Mouse (Mus musculus) stomach, embryonic 15.5 days (tissue): ENCODE measurements around the gene Klhl32. TPM values are rescaled to one million over a fixed set of nuclear protein-coding genes. Genes with fewer than 3 reads are reported as not detected.
"Not testable (repeated sequence)": the region's sequence is repeated elsewhere in the genome, so short reads cannot be mapped to it uniquely, and the experiment has no call there.

Experiments
- ATAC-seq: fragments of 200-750 bp; cut with Nextera tagmentation; 2 replicates; pipeline ENCODE4 v1.8.0; 2017; ENCODE audit warnings: low read depth, moderate number of reproducible peaks, moderate TSS enrichment; ENCODE audit not compliant: insufficient read depth, low FRiP score
- H3K27ac ChIP-seq: fragments of 300-500 bp; sonication (generic); 2 replicates; pipeline ENCODE4 v1.5.1; 2015; ENCODE audit warnings: mild to moderate bottlenecking, inconsistent platforms
- H3K27me3 ChIP-seq: fragments of 300-500 bp; sonication (generic); replicated peaks from 2 replicates; pipeline ENCODE4 v1.6.1; 2015; ENCODE audit warnings: inconsistent platforms
- H3K36me3 ChIP-seq: fragments of 300-500 bp; sonication (generic); 2 replicates; pipeline ENCODE4 v1.6.1; 2015; ENCODE audit warnings: inconsistent platforms
- H3K4me1 ChIP-seq: fragments of 300-500 bp; sonication (generic); 2 replicates; pipeline ENCODE4 v1.6.1; 2015; ENCODE audit warnings: inconsistent platforms
- H3K4me2 ChIP-seq: fragments of 300-500 bp; sonication (generic); 2 replicates; pipeline ENCODE4 v1.6.1; 2015; ENCODE audit warnings: mild to moderate bottlenecking, inconsistent platforms
- H3K4me3 ChIP-seq: fragments of 300-500 bp; sonication (generic); replicated peaks from 2 replicates; pipeline ENCODE4 v1.5.1; 2015; ENCODE audit warnings: inconsistent platforms
- H3K9ac ChIP-seq: fragments of 300-500 bp; sonication (generic); 2 replicates; pipeline ENCODE4 v1.6.1; 2015; ENCODE audit warnings: inconsistent platforms
- H3K9me3 ChIP-seq: fragments of 300-500 bp; sonication (generic); 2 replicates; pipeline ENCODE4 v1.6.1; 2016; ENCODE audit warnings: inconsistent platforms
- WGBS: fragments of 180-500 bp; shearing (Covaris S2); methylation state at CpG from one replicate; pipeline ENCODE4 v1.1.7; 2015; 5-methylcytosine and 5-hydroxymethylcytosine counted together
- polyA plus RNA-seq: library from polyadenylated mRNA; unstranded; fragments of >200 nt; fragmentation: Nextera tagmentation; extraction: Ambion mirVana; gene quantifications from 2 replicates; pipeline ENCODE4 v1.2.1, GENCODE M21; 2015

Klhl32 gene
- 4.4 and 4.5 TPM in 2 replicates for polyA plus RNA-seq

- peak within 1 kb of the TSS; percentile 71 for H3K4me3 ChIP-seq
- WGBS: under 1% methylated on average over 56 of the region's 63 CpGs
- peak within 1 kb of the TSS; percentile 90 for H3K4me2 ChIP-seq
- H3K9me3 ChIP-seq: no peaks in the 10 kb centered on the region
- H3K27ac ChIP-seq: peak within 1 kb of the TSS; percentile 35
- no peaks in the 10 kb centered on the region for H3K4me1 ChIP-seq
- H3K27me3 ChIP-seq: no peaks in the 10 kb centered on the region
- peak; percentile 89 for ATAC-seq
- no peaks in the 10 kb centered on the region for H3K36me3 ChIP-seq
- peak within 1 kb of the TSS; percentile 46 for H3K9ac ChIP-seq
Observed at GRCm38 (mm10) chr4:24850401-24851325, at the start of gene Klhl32. TSS of gene Klhl32 (minus strand) at chr4:24851124.

GRCm38 (mm10) chr4:24899146-24899545 is 48.2 kb upstream of the Klhl32 start:
- H3K4me3 ChIP-seq: peak overlapping the region; percentile 72
- H3K27ac ChIP-seq: no peak overlapping the region
- H3K4me1 ChIP-seq: no peaks in the 10 kb centered on the region
- no peaks in the 10 kb centered on the region for H3K27me3 ChIP-seq
- ATAC-seq: no peak
- H3K36me3 ChIP-seq: no peaks in the 10 kb centered on the region
- peak overlapping the region; percentile 88 for H3K4me2 ChIP-seq
- H3K9ac ChIP-seq: 0 out of 2 replicates have a peak overlapping the region, but pooled peaks have one; percentile 1
- no peaks in the 10 kb centered on the region for H3K9me3 ChIP-seq
- WGBS: 41% methylated on average over 4 of the region's 4 CpGs

GRCm38 (mm10) chr4:24898636-24899035 is 47.7 kb upstream of the Klhl32 start:
- Histone ChIP-seq H3K9me3 (no peaks in the 10 kb centered on the region), H3K9ac (peak overlapping the region; percentile 17; the same call in 1 of the 2 replicates), H3K27me3 (no peaks in the 10 kb centered on the region), H3K4me2 (peak overlapping the region; percentile 88), H3K27ac (no peak overlapping the region), H3K4me3 (peak overlapping the region; percentile 72), H3K36me3 (no peaks in the 10 kb centered on the region), H3K4me1 (no peaks in the 10 kb centered on the region)
- WGBS: 21% methylated on average over 8 of the region's 8 CpGs
- no peak for ATAC-seq

- Histone ChIP-seq H3K27ac (peak within 1 kb of the TSS; percentile 53; the same call in 1 of the 2 replicates), H3K9ac (peak within 1 kb of the TSS; percentile 78), H3K9me3 (no peaks in the 10 kb centered on the region), H3K36me3 (no peaks in the 10 kb centered on the region), H3K4me3 (peak within 1 kb of the TSS; percentile 72), H3K4me1 (no peaks in the 10 kb centered on the region), H3K4me2 (peak within 1 kb of the TSS; percentile 88), H3K27me3 (no peaks in the 10 kb centered on the region)
- WGBS: under 1% methylated on average over 58 of the region's 58 CpGs
- ATAC-seq: peak; percentile 99
Observed at GRCm38 (mm10) chr4:24897851-24898515, 47.1 kb upstream of the Klhl32 start, which contains the start of gene Ndufaf4. TSS of gene Ndufaf4 (plus strand) at chr4:24898083.

- H3K27me3 ChIP-seq: no peaks in the 10 kb centered on the region
- H3K9me3 ChIP-seq: no peaks in the 10 kb centered on the region
- no peak overlapping the region; the same call in 1 of the 2 replicates for H3K9ac ChIP-seq
- H3K4me2 ChIP-seq: peak overlapping the region; percentile 88
- H3K4me3 ChIP-seq: peak overlapping the region; percentile 72
- H3K36me3 ChIP-seq: no peaks in the 10 kb centered on the region
- no peak for ATAC-seq
- no peaks in the 10 kb centered on the region for H3K4me1 ChIP-seq
- H3K27ac ChIP-seq: no peak overlapping the region
- 16% methylated on average over 7 of the region's 7 CpGs for WGBS
Observed at GRCm38 (mm10) chr4:24897351-24897750, 46.4 kb upstream of the Klhl32 start.

GRCm38 (mm10) chr4:24896829-24897228 is 45.9 kb upstream of the Klhl32 start:
- H3K27ac ChIP-seq: no peak overlapping the region
- ATAC-seq: no peak
- no peaks in the 10 kb centered on the region for H3K36me3 ChIP-seq
- H3K9ac ChIP-seq: no peak overlapping the region
- no peaks in the 10 kb centered on the region for H3K4me1 ChIP-seq
- H3K27me3 ChIP-seq: no peaks in the 10 kb centered on the region
- WGBS: 0% methylated on average over 1 of the region's 1 CpGs
- H3K4me2 ChIP-seq: peak overlapping the region; percentile 88; the same call in 1 of the 2 replicates
- H3K4me3 ChIP-seq: no peak overlapping the region
- no peaks in the 10 kb centered on the region for H3K9me3 ChIP-seq

GRCm38 (mm10) chr4:24894625-24895024 is 43.7 kb upstream of the Klhl32 start:
- H3K9ac ChIP-seq: no peak overlapping the region
- H3K36me3 ChIP-seq: no peaks in the 10 kb centered on the region
- ATAC-seq: no peak
- no peak overlapping the region for H3K4me2 ChIP-seq
- H3K27ac ChIP-seq: no peak overlapping the region
- WGBS: 69% methylated on average over 4 of the region's 4 CpGs
- no peaks in the 10 kb centered on the region for H3K9me3 ChIP-seq
- no peaks in the 10 kb centered on the region for H3K4me1 ChIP-seq
- H3K4me3 ChIP-seq: no peak overlapping the region
- no peaks in the 10 kb centered on the region for H3K27me3 ChIP-seq

GRCm38 (mm10) chr4:24892293-24892692 is 41.4 kb upstream of the Klhl32 start:
- not testable (repeated sequence) for H3K4me3 ChIP-seq, ATAC-seq, H3K27ac ChIP-seq, H3K27me3 ChIP-seq, H3K9me3 ChIP-seq, H3K4me1 ChIP-seq, H3K9ac ChIP-seq, H3K4me2 ChIP-seq, H3K36me3 ChIP-seq
- 81% methylated on average over 2 of the region's 2 CpGs for WGBS

GRCm38 (mm10) chr4:24889386-24889785 is 38.5 kb upstream of the Klhl32 start:
- H3K9ac ChIP-seq, H3K4me1 ChIP-seq, H3K4me2 ChIP-seq, H3K27me3 ChIP-seq, H3K4me3 ChIP-seq, H3K36me3 ChIP-seq, H3K27ac ChIP-seq, H3K9me3 ChIP-seq, ATAC-seq: not testable (repeated sequence)
- whole genome bisulfite sequencing: 37% methylated on average over 2 of the region's 2 CpGs

- no peaks in the 10 kb centered on the region for H3K4me1 ChIP-seq
Observed at GRCm38 (mm10) chr4:24869230-24869629, 18.3 kb upstream of the Klhl32 start.

GRCm38 (mm10) chr4:24865691-24866090 is 14.8 kb upstream of the Klhl32 start:
- Histone ChIP-seq H3K27me3 (no peaks in the 10 kb centered on the region), H3K9me3 (no peaks in the 10 kb centered on the region), H3K27ac (no peak overlapping the region), H3K36me3 (no peaks in the 10 kb centered on the region), H3K4me2 (no peak overlapping the region), H3K4me1 (no peaks in the 10 kb centered on the region), H3K4me3 (no peak overlapping the region), H3K9ac (no peak overlapping the region)
- ATAC-seq: no peak
- WGBS: 38% methylated on average over 6 of the region's 6 CpGs

More at GRCm38 (mm10) chr4:24869230-24869629, 18.3 kb upstream of the Klhl32 start:
- no peaks in the 10 kb centered on the region for H3K27me3 ChIP-seq
- no peaks in the 10 kb centered on the region for H3K9me3 ChIP-seq
- H3K4me2 ChIP-seq: no peak overlapping the region
- no peak overlapping the region for H3K4me3 ChIP-seq
- H3K9ac ChIP-seq: no peak overlapping the region
- no peak for ATAC-seq
- 45% methylated on average over 4 of the region's 4 CpGs for WGBS
- no peaks in the 10 kb centered on the region for H3K36me3 ChIP-seq
- H3K27ac ChIP-seq: no peak overlapping the region

- H3K9me3 ChIP-seq: no peaks in the 10 kb centered on the region
- H3K4me1 ChIP-seq: no peaks in the 10 kb centered on the region
- H3K4me3 ChIP-seq: no peak overlapping the region
- no peak for ATAC-seq
- no peak overlapping the region for H3K4me2 ChIP-seq
- H3K9ac ChIP-seq: no peak overlapping the region
- H3K27ac ChIP-seq: no peak overlapping the region
- 79% methylated on average over 2 of the region's 2 CpGs for WGBS
- H3K27me3 ChIP-seq: no peaks in the 10 kb centered on the region
- H3K36me3 ChIP-seq: no peaks in the 10 kb centered on the region
Observed at GRCm38 (mm10) chr4:24847406-24847805, 3.5 kb downstream of the Klhl32 start.
